Mouse (Mus musculus) limb, embryonic 12.5 days (tissue): ENCODE measurements around the gene Rpl6. TPM values are rescaled to one million over a fixed set of nuclear protein-coding genes. Genes with fewer than 3 reads are reported as not detected.

Experiments used
- ATAC-seq: fragments of 200-750 bp; cut with Nextera tagmentation; 2 replicates; pipeline ENCODE4 v1.8.0; 2017; ENCODE audit warnings: low read depth, moderate TSS enrichment; ENCODE audit not compliant: insufficient number of reproducible peaks, insufficient read depth, low FRiP score, low TSS enrichment
- H3K27ac ChIP-seq: fragments of 300-500 bp; sonication (generic); 2 replicates; pipeline ENCODE4 v1.5.1; 2016; ENCODE audit warnings: mild to moderate bottlenecking, moderate library complexity
- H3K27me3 ChIP-seq: fragments of 300-500 bp; sonication (generic); 2 replicates; pipeline ENCODE4 v1.6.1; 2016; ENCODE audit warnings: mild to moderate bottlenecking, moderate library complexity
- H3K36me3 ChIP-seq: fragments of 300-500 bp; sonication (generic); 2 replicates; pipeline ENCODE4 v1.6.1; 2016; ENCODE audit warnings: mild to moderate bottlenecking, moderate library complexity
- H3K4me1 ChIP-seq: fragments of 300-500 bp; sonication (generic); replicated peaks from 2 replicates; pipeline ENCODE4 v1.6.1; 2016
- H3K4me2 ChIP-seq: fragments of 300-500 bp; sonication (generic); 2 replicates; pipeline ENCODE4 v1.6.1; 2016; ENCODE audit warnings: mild to moderate bottlenecking, moderate library complexity
- H3K4me3 ChIP-seq: fragments of 300-500 bp; sonication (generic); replicated peaks from 2 replicates; pipeline ENCODE4 v1.5.1; 2016; ENCODE audit warnings: mild to moderate bottlenecking
- H3K9ac ChIP-seq: fragments of 300-500 bp; sonication (generic); replicated peaks from 2 replicates; pipeline ENCODE4 v1.6.1; 2016; ENCODE audit warnings: mild to moderate bottlenecking, moderate library complexity
- H3K9me3 ChIP-seq: fragments of 300-500 bp; sonication (generic); 2 replicates; pipeline ENCODE4 v1.6.1; 2016; ENCODE audit warnings: mild to moderate bottlenecking, moderate library complexity
- WGBS: fragments of 180-500 bp; shearing (Covaris S2); methylation state at CpG from one replicate; pipeline ENCODE4 v1.1.7; 2016; 5-methylcytosine and 5-hydroxymethylcytosine counted together
- polyA plus RNA-seq: library from polyadenylated mRNA; unstranded; fragments of >200 nt; fragmentation: Nextera tagmentation; extraction: Ambion mirVana; gene quantifications from 2 replicates; pipeline ENCODE4 v1.2.1, GENCODE M21; 2016

The Rpl6 gene
- polyA plus RNA-seq, 1 experiment from 2014 or later: 637 TPM

GRCm38 (mm10) chr5:121183269-121183668 lies 21.0 kb upstream of the Rpl6 start:
- Histone ChIP-seq H3K27ac (no peak overlapping the region), H3K4me1 (peaks cover 28% of the 10 kb centered on the region), H3K4me3 (no peak overlapping the region), H3K27me3 (no peaks in the 10 kb centered on the region), H3K4me2 (no peak overlapping the region), H3K9me3 (no peaks in the 10 kb centered on the region), H3K36me3 (no peaks in the 10 kb centered on the region; the same call in 1 of the 2 replicates), H3K9ac (no peak overlapping the region)
- no peak for ATAC-seq
- WGBS: 51% methylated on average over 9 of the region's 9 CpGs

- no peaks in the 10 kb centered on the region for H3K9me3 ChIP-seq
- 52% methylated on average over 2 of the region's 2 CpGs for WGBS
- no peak overlapping the region for H3K27ac ChIP-seq
- no peaks in the 10 kb centered on the region; the same call in 1 of the 2 replicates for H3K36me3 ChIP-seq
- H3K9ac ChIP-seq: no peak overlapping the region
- no peaks in the 10 kb centered on the region for H3K27me3 ChIP-seq
- H3K4me1 ChIP-seq: peaks cover 38% of the 10 kb centered on the region
- H3K4me3 ChIP-seq: no peak overlapping the region
- H3K4me2 ChIP-seq: no peak overlapping the region
- ATAC-seq: no peak
Observed at GRCm38 (mm10) chr5:121184375-121184774, 19.9 kb upstream of the Rpl6 start.

- Histone ChIP-seq H3K36me3 (no peaks in the 10 kb centered on the region; the same call in 1 of the 2 replicates), H3K9me3 (no peaks in the 10 kb centered on the region), H3K9ac (0 out of 2 replicates have a peak overlapping the region, but pooled peaks have one; percentile 27), H3K4me3 (no peak overlapping the region), H3K4me1 (peaks cover 41% of the 10 kb centered on the region), H3K27ac (no peak overlapping the region), H3K4me2 (no peak overlapping the region), H3K27me3 (no peaks in the 10 kb centered on the region)
- no peak for ATAC-seq
- WGBS: 17% methylated on average over 11 of the region's 11 CpGs
Observed at GRCm38 (mm10) chr5:121184945-121185551, 19.2 kb upstream of the Rpl6 start.

- no peak overlapping the region for H3K4me3 ChIP-seq
- WGBS: 92% methylated on average over 8 of the region's 8 CpGs
- H3K9ac ChIP-seq: no peak overlapping the region
- no peak overlapping the region for H3K27ac ChIP-seq
- no peak for ATAC-seq
- no peaks in the 10 kb centered on the region; the same call in 1 of the 2 replicates for H3K36me3 ChIP-seq
- peaks cover 46% of the 10 kb centered on the region for H3K4me1 ChIP-seq
- no peaks in the 10 kb centered on the region for H3K27me3 ChIP-seq
- H3K4me2 ChIP-seq: no peak overlapping the region
- H3K9me3 ChIP-seq: no peaks in the 10 kb centered on the region
Observed at GRCm38 (mm10) chr5:121187580-121188001, 16.7 kb upstream of the Rpl6 start.

- Histone ChIP-seq H3K36me3 (no peaks in the 10 kb centered on the region; the same call in 1 of the 2 replicates), H3K27me3 (no peaks in the 10 kb centered on the region), H3K4me3 (no peak overlapping the region), H3K9ac (no peak overlapping the region), H3K4me2 (no peak overlapping the region), H3K4me1 (peaks cover 46% of the 10 kb centered on the region), H3K9me3 (no peaks in the 10 kb centered on the region), H3K27ac (no peak overlapping the region)
- 89% methylated on average over 9 of the region's 9 CpGs for WGBS
- no peak for ATAC-seq
Observed at GRCm38 (mm10) chr5:121188265-121188664, 16.0 kb upstream of the Rpl6 start.

GRCm38 (mm10) chr5:121189182-121189581 lies 15.1 kb upstream of the Rpl6 start:
- Histone ChIP-seq H3K27me3 (no peaks in the 10 kb centered on the region), H3K4me2 (no peak overlapping the region), H3K4me3 (no peak overlapping the region), H3K36me3 (no peaks in the 10 kb centered on the region), H3K27ac (no peak overlapping the region), H3K9ac (no peak overlapping the region), H3K9me3 (no peaks in the 10 kb centered on the region), H3K4me1 (peaks cover 41% of the 10 kb centered on the region)
- no peak for ATAC-seq
- 83% methylated on average over 9 of the region's 9 CpGs for WGBS

GRCm38 (mm10) chr5:121190210-121190835 lies 14.0 kb upstream of the Rpl6 start:
- 31% methylated on average over 21 of the region's 21 CpGs for WGBS
- Histone ChIP-seq H3K4me1 (peaks cover 35% of the 10 kb centered on the region), H3K4me3 (peak overlapping the region; percentile 95), H3K36me3 (no peaks in the 10 kb centered on the region), H3K4me2 (peak overlapping the region; percentile 73), H3K9me3 (no peaks in the 10 kb centered on the region), H3K27me3 (no peaks in the 10 kb centered on the region), H3K27ac (peak overlapping the region; percentile 83), H3K9ac (peak overlapping the region; percentile 95)
- ATAC-seq: no peak

- H3K36me3 ChIP-seq: no peaks in the 10 kb centered on the region
- H3K9ac ChIP-seq: peak within 1 kb of the TSS; percentile 95
- no peaks in the 10 kb centered on the region for H3K27me3 ChIP-seq
- peak; percentile 86 for ATAC-seq
- peak within 1 kb of the TSS; percentile 95 for H3K4me3 ChIP-seq
- WGBS: under 1% methylated on average over 98 of the region's 98 CpGs
- H3K27ac ChIP-seq: peak within 1 kb of the TSS; percentile 83
- peak within 1 kb of the TSS; percentile 73 for H3K4me2 ChIP-seq
- peaks cover 29% of the 10 kb centered on the region for H3K4me1 ChIP-seq
- H3K9me3 ChIP-seq: no peaks in the 10 kb centered on the region
Observed at GRCm38 (mm10) chr5:121190836-121191583, 13.3 kb upstream of the Rpl6 start, which contains the start of gene Ptpn11. TSS of gene Ptpn11 (minus strand) at chr5:121191397.

- H3K9me3 ChIP-seq: no peaks in the 10 kb centered on the region
- peaks cover 29% of the 10 kb centered on the region for H3K4me1 ChIP-seq
- peak overlapping the region; percentile 83 for H3K27ac ChIP-seq
- H3K4me3 ChIP-seq: peak overlapping the region; percentile 95
- ATAC-seq: no peak; the same call in 1 of the 2 replicates
- WGBS: 12% methylated on average over 17 of the region's 17 CpGs
- no peaks in the 10 kb centered on the region for H3K36me3 ChIP-seq
- peak overlapping the region; percentile 95 for H3K9ac ChIP-seq
- H3K27me3 ChIP-seq: no peaks in the 10 kb centered on the region
- H3K4me2 ChIP-seq: peak overlapping the region; percentile 73
Observed at GRCm38 (mm10) chr5:121191584-121191906, 12.7 kb upstream of the Rpl6 start.

GRCm38 (mm10) chr5:121194173-121194572 lies 10.1 kb upstream of the Rpl6 start:
- Histone ChIP-seq H3K4me1 (peaks cover 10% of the 10 kb centered on the region), H3K27ac (no peak overlapping the region), H3K4me3 (no peak overlapping the region), H3K9me3 (no peaks in the 10 kb centered on the region), H3K4me2 (no peak overlapping the region), H3K36me3 (no peaks in the 10 kb centered on the region), H3K27me3 (no peaks in the 10 kb centered on the region), H3K9ac (no peak overlapping the region)
- 40% methylated on average over 1 of the region's 1 CpGs for WGBS
- ATAC-seq: no peak

GRCm38 (mm10) chr5:121196764-121197163 lies 7.5 kb upstream of the Rpl6 start:
- Histone ChIP-seq H3K27me3 (no peaks in the 10 kb centered on the region), H3K4me2 (no peak overlapping the region), H3K36me3 (no peaks in the 10 kb centered on the region), H3K27ac (no peak overlapping the region), H3K4me3 (no peak overlapping the region), H3K9ac (no peak overlapping the region), H3K4me1 (no peaks in the 10 kb centered on the region), H3K9me3 (no peaks in the 10 kb centered on the region)
- whole genome bisulfite sequencing: 57% methylated on average over 5 of the region's 5 CpGs
- ATAC-seq: no peak
